Mouse (Mus musculus): ENCODE data around the gene Vwa7. TPM values are rescaled to one million over a fixed set of nuclear protein-coding genes. Genes with fewer than 3 reads are reported as not detected.

The Vwa7 gene
- polyA plus RNA-seq, 1 experiment from 2014 or later: 0.30 TPM

DNA sequence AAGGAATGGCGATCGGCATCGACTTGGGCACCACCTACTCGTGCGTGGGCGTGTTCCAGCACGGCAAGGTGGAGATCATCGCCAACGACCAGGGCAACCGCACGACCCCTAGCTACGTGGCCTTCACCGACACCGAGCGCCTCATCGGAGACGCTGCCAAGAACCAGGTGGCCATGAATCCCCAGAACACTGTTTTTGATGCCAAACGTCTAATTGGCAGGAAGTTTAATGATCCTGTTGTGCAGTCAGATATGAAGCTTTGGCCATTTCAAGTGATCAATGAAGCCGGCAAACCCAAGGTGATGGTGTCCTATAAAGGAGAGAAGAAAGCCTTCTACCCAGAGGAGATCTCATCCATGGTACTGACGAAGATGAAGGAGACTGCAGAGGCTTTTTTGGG lies 39.4 kb upstream of the Vwa7 start:
- H3K9ac ChIP-seq (replicated peaks; ENCODE audit: low read depth): no peak overlapping the region
- peaks cover 3% of the 10 kb centered on the region; the same call in 1 of the 2 replicates for H3K4me1 ChIP-seq (ENCODE audit: insufficient read depth, low read depth, low read length)
- 91% methylated on average over 20 of the region's 20 CpGs for WGBS
- H3K4me3 ChIP-seq (ENCODE audit: low read depth, low read length): no peak overlapping the region
- TF ChIP-seq CTCF (IDR thresholded peaks at IDR 0.05) (no peak), EP300 (IDR thresholded peaks at IDR 0.05) (no peak)
- DNase-seq (ENCODE audit: low spot score) (no peak), ATAC-seq (no peak)
- no peak overlapping the region for H3K27ac ChIP-seq (ENCODE audit: low read length)
- no peak overlapping the region for H3K4me2 ChIP-seq (replicated peaks; ENCODE audit: low read depth, low read length)
- H3K9me3 ChIP-seq (ENCODE audit: low read length): no peaks in the 10 kb centered on the region
- H3K36me3 ChIP-seq (ENCODE audit: insufficient read depth, low read length): no peaks in the 10 kb centered on the region
- H3K27me3 ChIP-seq (replicated peaks; ENCODE audit: insufficient read depth, low read length): no peaks in the 10 kb centered on the region

DNA sequence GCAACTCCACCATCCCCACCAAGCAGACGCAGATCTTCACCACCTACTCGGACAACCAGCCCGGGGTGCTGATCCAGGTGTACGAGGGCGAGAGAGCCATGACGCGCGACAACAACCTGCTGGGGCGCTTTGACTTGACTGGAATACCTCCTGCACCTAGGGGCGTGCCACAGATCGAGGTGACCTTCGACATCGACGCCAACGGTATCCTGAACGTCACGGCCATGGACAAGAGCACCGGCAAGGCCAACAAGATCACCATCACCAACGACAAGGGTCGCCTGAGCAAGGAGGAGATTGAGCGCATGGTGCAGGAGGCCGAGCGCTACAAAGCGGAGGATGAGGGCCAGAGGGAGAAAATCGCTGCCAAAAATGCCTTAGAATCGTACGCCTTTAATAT lies 38.1 kb upstream of the Vwa7 start:
- no peak overlapping the region for H3K4me2 ChIP-seq (replicated peaks; ENCODE audit: low read depth, low read length)
- H3K4me1 ChIP-seq (ENCODE audit: insufficient read depth, low read depth, low read length): peaks cover 7% of the 10 kb centered on the region
- no peaks in the 10 kb centered on the region for H3K27me3 ChIP-seq (replicated peaks; ENCODE audit: insufficient read depth, low read length)
- 87% methylated on average over 27 of the region's 27 CpGs for WGBS
- H3K9me3 ChIP-seq (ENCODE audit: low read length): no peaks in the 10 kb centered on the region
- TF ChIP-seq CTCF (IDR thresholded peaks at IDR 0.05): no peak
- no peak for TF ChIP-seq EP300 (IDR thresholded peaks at IDR 0.05)
- no peak overlapping the region for H3K4me3 ChIP-seq (ENCODE audit: low read depth, low read length)
- no peak overlapping the region for H3K9ac ChIP-seq (replicated peaks; ENCODE audit: low read depth)
- H3K27ac ChIP-seq (ENCODE audit: low read length): no peak overlapping the region
- H3K36me3 ChIP-seq (ENCODE audit: insufficient read depth, low read length): no peaks in the 10 kb centered on the region
- ATAC-seq (no peak), DNase-seq (ENCODE audit: low spot score) (no peak)

DNA sequence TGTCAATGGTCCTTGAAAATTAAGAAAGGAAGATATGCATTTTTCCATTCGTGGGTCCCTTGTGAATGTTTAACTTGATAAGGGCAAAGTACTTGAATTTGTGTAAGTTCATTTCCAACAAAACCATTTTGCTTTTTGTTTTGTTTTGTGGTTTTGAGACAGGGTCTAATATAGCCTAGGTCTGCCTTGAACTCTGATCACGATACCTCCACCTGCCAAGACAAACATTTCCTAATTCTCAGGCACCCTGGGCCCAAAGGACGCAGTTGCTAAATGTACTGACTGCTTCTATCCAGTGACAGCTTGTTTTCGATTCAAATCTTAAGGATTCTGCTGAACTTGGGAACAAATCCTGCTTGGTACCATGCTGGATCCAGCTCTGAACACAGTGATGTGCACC lies 36.7 kb upstream of the Vwa7 start:
- peaks cover 7% of the 10 kb centered on the region for H3K4me1 ChIP-seq (ENCODE audit: insufficient read depth, low read depth, low read length)
- H3K4me2 ChIP-seq (replicated peaks; ENCODE audit: low read depth, low read length): no peak overlapping the region
- DNase-seq (ENCODE audit: low spot score) (no peak), ATAC-seq (no peak)
- TF ChIP-seq EP300 (IDR thresholded peaks at IDR 0.05) (no peak), CTCF (IDR thresholded peaks at IDR 0.05) (no peak)
- 84% methylated on average over 4 of the region's 4 CpGs for WGBS
- no peak overlapping the region for H3K9ac ChIP-seq (replicated peaks; ENCODE audit: low read depth)
- no peak overlapping the region for H3K4me3 ChIP-seq (ENCODE audit: low read depth, low read length)
- no peak overlapping the region for H3K27ac ChIP-seq (ENCODE audit: low read length)
- no peaks in the 10 kb centered on the region for H3K36me3 ChIP-seq (ENCODE audit: insufficient read depth, low read length)
- H3K9me3 ChIP-seq (ENCODE audit: low read length): no peaks in the 10 kb centered on the region
- no peaks in the 10 kb centered on the region for H3K27me3 ChIP-seq (replicated peaks; ENCODE audit: insufficient read depth, low read length)

DNA sequence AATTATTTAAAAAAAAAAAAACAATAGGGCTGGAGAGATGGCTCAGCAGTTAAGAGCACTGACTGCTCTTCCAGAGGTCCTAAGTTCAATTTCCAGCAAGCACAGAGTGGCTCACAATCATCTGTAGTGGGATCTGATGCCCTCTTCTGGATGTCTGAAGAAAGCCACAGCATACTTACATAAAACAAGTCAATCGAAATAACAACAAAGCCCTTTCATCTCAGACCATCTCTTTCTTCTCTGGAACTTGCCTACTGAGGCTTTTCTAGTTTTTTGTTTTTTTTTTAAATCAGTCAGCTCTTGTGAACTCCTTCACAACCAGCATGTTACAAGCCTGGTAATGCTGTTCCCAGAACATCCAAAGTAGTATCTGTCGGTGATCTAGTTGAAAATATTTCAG lies 35.7 kb upstream of the Vwa7 start:
- 5% methylated on average over 2 of the region's 2 CpGs for WGBS
- H3K4me1 ChIP-seq (ENCODE audit: insufficient read depth, low read depth, low read length): peaks cover 7% of the 10 kb centered on the region

DNA sequence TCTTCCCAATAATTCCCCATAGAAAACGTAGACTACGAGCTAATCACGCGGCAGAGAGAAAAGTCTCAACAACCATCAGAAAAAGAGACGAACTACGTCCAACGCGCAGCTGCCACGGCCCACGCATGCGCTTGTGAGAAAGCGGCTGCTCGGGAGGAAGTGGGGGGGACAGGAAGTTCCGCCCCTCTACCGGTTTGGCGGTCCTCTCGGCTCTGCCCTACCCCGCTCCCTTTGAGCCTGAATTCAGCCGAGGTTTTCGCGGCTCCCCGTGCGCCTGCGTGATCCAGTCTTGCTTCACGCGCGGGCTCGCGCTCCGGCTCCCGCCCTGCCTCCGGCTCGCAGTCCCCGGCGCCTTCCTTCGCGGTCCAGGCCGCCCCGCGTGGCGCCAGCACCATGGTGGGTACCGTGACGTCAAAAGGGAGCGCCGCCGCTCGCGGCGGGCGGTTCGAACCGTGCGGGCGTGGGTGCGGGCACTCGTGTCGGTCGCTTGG lies 34.6 kb upstream of the Vwa7 start, which contains the start of gene Lsm2:
Lsm2 (plus strand) TSS at position 173 of the 491 bp plus-strand sequence.
- peak within 1 kb of the TSS; percentile 86 for H3K4me2 ChIP-seq (replicated peaks; ENCODE audit: low read depth, low read length)
- H3K9me3 ChIP-seq (ENCODE audit: low read length): no peaks in the 10 kb centered on the region
- peak within 1 kb of the TSS; percentile 58 for H3K4me3 ChIP-seq (ENCODE audit: low read depth, low read length)
- WGBS: under 1% methylated on average over 57 of the region's 58 CpGs
- H3K27ac ChIP-seq (ENCODE audit: low read length): peak within 1 kb of the TSS; percentile 92
- ATAC-seq: peak; percentile 96
- peak within 1 kb of the TSS; percentile 56 for H3K9ac ChIP-seq (replicated peaks; ENCODE audit: low read depth)
- peak; percentile 29 for TF ChIP-seq CTCF (IDR thresholded peaks at IDR 0.05)
- no peak for TF ChIP-seq EP300 (IDR thresholded peaks at IDR 0.05)
- peak; percentile 98 for DNase-seq (ENCODE audit: low spot score)
- peaks cover 7% of the 10 kb centered on the region for H3K4me1 ChIP-seq (ENCODE audit: insufficient read depth, low read depth, low read length)
- no peaks in the 10 kb centered on the region for H3K27me3 ChIP-seq (replicated peaks; ENCODE audit: insufficient read depth, low read length)
- peaks cover 9% of the 10 kb centered on the region; the same call in 1 of the 2 replicates for H3K36me3 ChIP-seq (ENCODE audit: insufficient read depth, low read length)

More for the DNA sequence above, 35.7 kb upstream of the Vwa7 start:
- no peak for TF ChIP-seq EP300 (IDR thresholded peaks at IDR 0.05)
- TF ChIP-seq CTCF (IDR thresholded peaks at IDR 0.05): peak; percentile 79
- ATAC-seq (no peak), DNase-seq (ENCODE audit: low spot score) (peak; percentile 92)
- Histone ChIP-seq H3K9me3 (ENCODE audit: low read length) (no peaks in the 10 kb centered on the region), H3K27ac (ENCODE audit: low read length) (peak overlapping the region; percentile 92; the same call in 1 of the 2 replicates), H3K4me2 (replicated peaks; ENCODE audit: low read depth, low read length) (peak overlapping the region; percentile 86), H3K4me3 (ENCODE audit: low read depth, low read length) (peak overlapping the region; percentile 58; the same call in 1 of the 2 replicates), H3K36me3 (ENCODE audit: insufficient read depth, low read length) (0 out of 2 replicates have a peak, but pooled peaks cover 1% of the 10 kb centered on the region), H3K9ac (replicated peaks; ENCODE audit: low read depth) (no peak overlapping the region), H3K27me3 (replicated peaks; ENCODE audit: insufficient read depth, low read length) (no peaks in the 10 kb centered on the region)

DNA sequence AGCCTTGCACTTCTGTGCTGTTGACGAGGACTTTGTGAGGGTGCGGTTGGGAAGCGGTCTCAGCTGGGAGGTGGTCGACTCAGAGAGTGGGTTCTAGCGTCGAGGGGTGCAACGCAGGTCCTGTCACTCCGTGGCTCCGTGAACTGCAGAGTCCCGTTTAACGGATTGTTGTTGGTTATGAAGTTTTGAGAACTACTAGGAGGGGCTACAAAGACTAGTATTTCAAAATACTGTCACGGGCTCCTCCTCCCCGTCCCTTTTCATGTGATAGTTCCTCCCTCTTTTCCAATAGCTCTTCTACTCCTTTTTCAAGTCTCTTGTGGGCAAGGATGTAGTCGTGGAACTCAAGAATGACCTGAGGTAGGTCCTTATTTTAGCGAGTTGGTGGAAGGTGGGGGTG lies 34.1 kb upstream of the Vwa7 start:
- Histone ChIP-seq H3K9ac (replicated peaks; ENCODE audit: low read depth) (peak overlapping the region; percentile 56), H3K4me2 (replicated peaks; ENCODE audit: low read depth, low read length) (peak overlapping the region; percentile 86), H3K9me3 (ENCODE audit: low read length) (no peaks in the 10 kb centered on the region), H3K27me3 (replicated peaks; ENCODE audit: insufficient read depth, low read length) (no peaks in the 10 kb centered on the region), H3K4me1 (ENCODE audit: insufficient read depth, low read depth, low read length) (peaks cover 7% of the 10 kb centered on the region), H3K27ac (ENCODE audit: low read length) (peak overlapping the region; percentile 92), H3K4me3 (ENCODE audit: low read depth, low read length) (peak overlapping the region; percentile 58), H3K36me3 (ENCODE audit: insufficient read depth, low read length) (peaks cover 9% of the 10 kb centered on the region; the same call in 1 of the 2 replicates)
- TF ChIP-seq EP300 (IDR thresholded peaks at IDR 0.05): no peak
- no peak for TF ChIP-seq CTCF (IDR thresholded peaks at IDR 0.05)
- WGBS: under 1% methylated on average over 15 of the region's 15 CpGs
- DNase-seq (ENCODE audit: low spot score) (peak; percentile 31), ATAC-seq (no peak)
